Mouse (Mus musculus) hindbrain, embryonic 10.5 days (tissue): Measurements from ENCODE around the gene Fam243. TPM values are rescaled to one million over a fixed set of nuclear protein-coding genes. Genes with fewer than 3 reads are reported as not detected.

Source experiments
- DNase-seq: peaks from one replicate; pipeline ENCODE4 v3.0.0-alpha.2; 2017; ENCODE audit warnings: low spot score
- H3K27ac ChIP-seq: fragments of 300-500 bp; sonication (generic); 2 replicates; pipeline ENCODE4 v1.5.1; 2016; ENCODE audit warnings: mild to moderate bottlenecking, moderate library complexity
- H3K27me3 ChIP-seq: fragments of 300-500 bp; sonication (generic); 2 replicates; pipeline ENCODE4 v1.6.1; 2016; ENCODE audit warnings: mild to moderate bottlenecking; ENCODE audit not compliant: poor library complexity, insufficient read depth, severe bottlenecking
- H3K36me3 ChIP-seq: fragments of 300-500 bp; sonication (generic); 2 replicates; pipeline ENCODE4 v1.6.1; 2016; ENCODE audit warnings: mild to moderate bottlenecking, moderate library complexity
- H3K4me1 ChIP-seq: fragments of 300-500 bp; sonication (generic); replicated peaks from 2 replicates; pipeline ENCODE4 v1.6.1; 2016; ENCODE audit warnings: mild to moderate bottlenecking
- H3K4me3 ChIP-seq: fragments of 300-500 bp; sonication (generic); 2 replicates; pipeline ENCODE4 v1.5.1; 2016; ENCODE audit warnings: mild to moderate bottlenecking, moderate library complexity
- H3K9me3 ChIP-seq: fragments of 300-500 bp; sonication (generic); 2 replicates; pipeline ENCODE4 v1.6.1; 2016; ENCODE audit warnings: mild to moderate bottlenecking, moderate library complexity
- WGBS: fragments of 180-500 bp; shearing (Covaris S2); methylation state at CpG from one replicate; pipeline ENCODE4 v1.1.7; 2016; 5-methylcytosine and 5-hydroxymethylcytosine counted together
- polyA plus RNA-seq: library from polyadenylated mRNA; unstranded; fragments of >200 nt; fragmentation: Nextera tagmentation; extraction: Ambion mirVana; gene quantifications from 2 replicates; pipeline ENCODE4 v1.2.1, GENCODE M21; 2016

Fam243 gene
- polyA plus RNA-seq, 1 experiment from 2014 or later: not detected

GRCm38 (mm10) chr16:92290045-92290444 is 31.2 kb downstream of the Fam243 start:
- Histone ChIP-seq H3K36me3 (no peaks in the 10 kb centered on the region), H3K4me1 (peaks cover 20% of the 10 kb centered on the region), H3K9me3 (no peaks in the 10 kb centered on the region), H3K27ac (no peak overlapping the region), H3K4me3 (no peak overlapping the region), H3K27me3 (no peaks in the 10 kb centered on the region)
- no peak for DNase-seq

GRCm38 (mm10) chr16:92288778-92289177 is 32.5 kb downstream of the Fam243 start:
- Histone ChIP-seq H3K36me3 (no peaks in the 10 kb centered on the region), H3K9me3 (no peaks in the 10 kb centered on the region), H3K4me1 (peaks cover 15% of the 10 kb centered on the region), H3K4me3 (no peak overlapping the region), H3K27ac (no peak overlapping the region), H3K27me3 (no peaks in the 10 kb centered on the region)
- WGBS: 91% methylated on average over 9 of the region's 9 CpGs
- no peak for DNase-seq

- Histone ChIP-seq H3K4me1 (peaks cover 18% of the 10 kb centered on the region), H3K9me3 (no peaks in the 10 kb centered on the region), H3K4me3 (no peak overlapping the region), H3K27ac (no peak overlapping the region), H3K36me3 (no peaks in the 10 kb centered on the region), H3K27me3 (no peaks in the 10 kb centered on the region)
- WGBS: 20% methylated on average over 7 of the region's 7 CpGs
- DNase-seq: peak; percentile 90
Measured at GRCm38 (mm10) chr16:92286609-92287008, 34.6 kb downstream of the Fam243 start.

GRCm38 (mm10) chr16:92285068-92285467 is 36.2 kb downstream of the Fam243 start:
- no peaks in the 10 kb centered on the region for H3K9me3 ChIP-seq
- H3K4me1 ChIP-seq: peaks cover 18% of the 10 kb centered on the region
- DNase-seq: no peak
- WGBS: 58% methylated on average over 10 of the region's 10 CpGs
- H3K27me3 ChIP-seq: no peaks in the 10 kb centered on the region
- H3K4me3 ChIP-seq: no peak overlapping the region
- no peak overlapping the region for H3K27ac ChIP-seq
- H3K36me3 ChIP-seq: no peaks in the 10 kb centered on the region

GRCm38 (mm10) chr16:92282671-92283070 is 38.6 kb downstream of the Fam243 start:
- H3K36me3 ChIP-seq: no peaks in the 10 kb centered on the region
- H3K9me3 ChIP-seq: no peaks in the 10 kb centered on the region
- no peaks in the 10 kb centered on the region for H3K27me3 ChIP-seq
- DNase-seq: no peak
- H3K4me1 ChIP-seq: peaks cover 18% of the 10 kb centered on the region
- WGBS: 74% methylated on average over 5 of the region's 5 CpGs
- no peak overlapping the region for H3K4me3 ChIP-seq
- no peak overlapping the region for H3K27ac ChIP-seq

GRCm38 (mm10) chr16:92275526-92275925 is 45.7 kb downstream of the Fam243 start:
- Histone ChIP-seq H3K36me3 (no peaks in the 10 kb centered on the region), H3K27ac (no peak overlapping the region), H3K4me3 (no peak overlapping the region), H3K27me3 (no peaks in the 10 kb centered on the region), H3K9me3 (no peaks in the 10 kb centered on the region), H3K4me1 (no peaks in the 10 kb centered on the region)
- DNase-seq: no peak
- 89% methylated on average over 4 of the region's 4 CpGs for WGBS

GRCm38 (mm10) chr16:92274516-92274915 is 46.7 kb downstream of the Fam243 start:
- Histone ChIP-seq H3K27me3 (no peaks in the 10 kb centered on the region), H3K27ac (no peak overlapping the region), H3K4me1 (no peaks in the 10 kb centered on the region), H3K9me3 (no peaks in the 10 kb centered on the region), H3K4me3 (no peak overlapping the region), H3K36me3 (no peaks in the 10 kb centered on the region)
- WGBS: 83% methylated on average over 5 of the region's 5 CpGs
- no peak for DNase-seq

Other genes starting within 250 kb of the Fam243 start
- 1.4 and 13.1 TPM in 2 replicates for gene Kcne2, start 29.1 kb downstream of the Fam243 start, polyA plus RNA-seq
- 131 and 136 TPM in 2 replicates for gene Smim11, start 20.2 kb downstream of the Fam243 start, polyA plus RNA-seq
- gene Kcne1, start 38.0 kb upstream of the Fam243 start, polyA plus RNA-seq: 1.0 and 1.3 TPM in 2 replicates
- 39.3 and 39.6 TPM in 2 replicates for gene Rcan1, start 149.4 kb upstream of the Fam243 start, polyA plus RNA-seq
- 5.4 and 9.3 TPM in 2 replicates for gene Clic6, start 164.3 kb upstream of the Fam243 start, polyA plus RNA-seq